Mouse (Mus musculus) forebrain, embryonic 14.5 days (tissue): ENCODE results near the gene Fanca. TPM values are rescaled to one million over a fixed set of nuclear protein-coding genes. Genes with fewer than 3 reads are reported as not detected.
"Not testable (repeated sequence)": the region's sequence is repeated elsewhere in the genome, so short reads cannot be mapped to it uniquely, and the experiment has no call there.

Experiments
- ATAC-seq: fragments of 200-750 bp; cut with Nextera tagmentation; 2 replicates; pipeline ENCODE4 v1.8.0; 2017; ENCODE audit warnings: mild to moderate bottlenecking, moderate library complexity
- DNase-seq: peaks from one replicate; pipeline ENCODE4 v3.0.0-alpha.2; 2015; ENCODE audit warnings: low spot score
- H3K27ac ChIP-seq: fragments of 300-500 bp; sonication (generic); 2 replicates; pipeline ENCODE4 v1.5.1; 2014; ENCODE audit warnings: low read depth, mild to moderate bottlenecking, control low read depth, low read length, moderate library complexity
- H3K27me3 ChIP-seq: fragments of 300-500 bp; sonication (generic); replicated peaks from 2 replicates; pipeline ENCODE4 v1.6.1; 2014; ENCODE audit warnings: low read length, control low read depth, mixed read lengths; ENCODE audit not compliant: control insufficient read depth, insufficient read depth
- H3K36me3 ChIP-seq: fragments of 300-500 bp; sonication (generic); 2 replicates; pipeline ENCODE4 v1.6.1; 2014; ENCODE audit warnings: low read length, control low read depth; ENCODE audit not compliant: control insufficient read depth, insufficient read depth
- H3K4me1 ChIP-seq: fragments of 300-500 bp; sonication (generic); 2 replicates; pipeline ENCODE4 v1.6.1; 2014; ENCODE audit warnings: antibody characterized with exemption, low read length, control low read depth; ENCODE audit not compliant: control insufficient read depth, insufficient read depth
- H3K4me2 ChIP-seq: fragments of 300-500 bp; sonication (generic); 2 replicates; pipeline ENCODE4 v1.6.1; 2014; ENCODE audit warnings: mild to moderate bottlenecking, control low read depth, low read length
- H3K4me3 ChIP-seq: fragments of 300-500 bp; sonication (generic); 2 replicates; pipeline ENCODE4 v1.5.1; 2014; ENCODE audit warnings: low read depth, low read length, control low read depth
- H3K9ac ChIP-seq: fragments of 300-500 bp; sonication (generic); 2 replicates; pipeline ENCODE4 v1.6.1; 2014; ENCODE audit warnings: mild to moderate bottlenecking, low read length, control low read depth, moderate library complexity
- H3K9me3 ChIP-seq: fragments of 300-500 bp; sonication (generic); replicated peaks from 2 replicates; pipeline ENCODE4 v1.6.1; 2016; ENCODE audit warnings: low read length, control low read depth, mixed read lengths; ENCODE audit not compliant: control insufficient read depth
- whole genome bisulfite sequencing: fragments of 180-500 bp; shearing (Covaris S2); extraction: QIAGEN DNeasy Blood & Tissue Kit; methylation state at CpG from one replicate; pipeline ENCODE4 v1.1.7; 2014; 5-methylcytosine and 5-hydroxymethylcytosine counted together
- polyA plus RNA-seq: library from polyadenylated mRNA; unstranded; fragments of >200 nt; fragmentation: Nextera tagmentation; extraction: Ambion mirVana; gene quantifications from 2 replicates; pipeline ENCODE4 v1.2.1, GENCODE M21; 2014

Gene Fanca
- polyA plus RNA-seq, 1 experiment from 2014 or later: 13.7 TPM

DNA sequence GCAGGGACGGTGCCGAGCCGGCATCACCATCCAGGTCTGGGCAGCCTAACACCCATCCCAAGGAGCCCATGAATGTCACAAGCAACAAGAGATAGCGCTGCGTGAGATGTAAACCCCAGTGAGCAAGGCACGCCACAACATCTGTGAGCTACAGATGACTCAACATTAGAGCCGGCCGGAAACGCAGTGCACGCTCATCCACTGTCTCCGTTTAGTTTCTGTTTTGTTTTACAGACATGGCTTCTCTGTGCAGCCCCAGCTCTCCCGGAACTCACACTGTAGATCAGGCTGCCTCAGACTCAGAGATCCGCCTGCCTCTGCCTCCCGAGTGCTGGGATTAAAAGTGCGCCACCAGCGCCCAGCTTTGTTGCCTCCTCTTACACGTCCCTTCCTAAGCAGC is 31.0 kb downstream of the Fanca start:
- 96% methylated on average over 17 of the region's 17 CpGs for WGBS
- no peak for DNase-seq
- no peak overlapping the region for H3K9ac ChIP-seq
- no peak for ATAC-seq
- peaks cover 13% of the 10 kb centered on the region for H3K36me3 ChIP-seq
- H3K4me1 ChIP-seq: no peaks in the 10 kb centered on the region
- no peaks in the 10 kb centered on the region for H3K9me3 ChIP-seq
- H3K4me3 ChIP-seq: no peak overlapping the region
- H3K27me3 ChIP-seq: no peaks in the 10 kb centered on the region
- no peak overlapping the region for H3K4me2 ChIP-seq
- H3K27ac ChIP-seq: no peak overlapping the region

DNA sequence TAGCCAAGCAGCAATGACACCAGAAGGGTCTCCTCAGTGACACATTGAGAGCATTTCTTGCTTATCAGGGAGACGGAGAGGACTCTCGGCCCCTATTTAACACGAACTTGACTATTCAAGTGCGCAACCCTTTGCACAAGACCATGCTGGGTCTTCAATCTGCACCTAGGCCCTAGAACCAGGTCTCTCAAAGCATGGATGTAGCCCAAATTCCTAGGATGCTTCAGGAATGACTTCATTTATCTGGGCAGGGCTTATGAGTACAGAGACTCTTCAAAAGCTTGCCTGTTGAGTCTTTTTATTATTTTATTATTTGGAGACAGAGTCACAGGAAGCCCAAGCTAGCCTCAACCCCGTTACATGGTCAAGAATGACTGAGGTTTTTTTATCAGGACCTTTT is 33.9 kb downstream of the Fanca start:
- Histone ChIP-seq H3K4me2 (no peak overlapping the region), H3K9ac (no peak overlapping the region), H3K4me3 (no peak overlapping the region), H3K27me3 (no peaks in the 10 kb centered on the region), H3K36me3 (peaks cover 17% of the 10 kb centered on the region), H3K27ac (no peak overlapping the region), H3K9me3 (no peaks in the 10 kb centered on the region), H3K4me1 (no peaks in the 10 kb centered on the region)
- DNase-seq: no peak
- 90% methylated on average over 5 of the region's 5 CpGs for WGBS
- ATAC-seq: no peak

DNA sequence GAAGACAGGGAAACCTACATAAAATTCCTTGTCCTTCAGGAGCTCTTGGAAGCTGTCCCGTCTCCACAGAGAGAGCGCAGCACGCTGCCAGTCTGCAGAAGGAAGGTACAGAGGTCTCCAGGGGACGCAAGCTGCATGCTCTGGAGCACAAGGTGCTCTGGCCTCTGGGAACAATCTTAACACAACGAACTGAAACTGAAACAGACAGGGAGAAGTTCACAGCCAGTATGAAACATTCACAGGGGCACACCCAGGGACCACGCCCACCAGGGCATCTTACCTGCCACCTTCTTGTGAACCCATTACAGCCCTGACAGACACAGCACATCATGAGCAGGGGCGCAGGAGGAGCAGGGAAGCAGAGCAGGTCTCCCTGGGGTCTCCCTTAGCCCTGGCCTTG is 34.4 kb downstream of the Fanca start:
- no peak overlapping the region for H3K4me3 ChIP-seq
- no peak overlapping the region for H3K27ac ChIP-seq
- 92% methylated on average over 7 of the region's 7 CpGs for WGBS
- DNase-seq (no peak), ATAC-seq (no peak)
- no peak overlapping the region for H3K4me2 ChIP-seq
- no peaks in the 10 kb centered on the region for H3K9me3 ChIP-seq
- H3K9ac ChIP-seq: no peak overlapping the region
- H3K4me1 ChIP-seq: no peaks in the 10 kb centered on the region
- H3K36me3 ChIP-seq: peaks cover 15% of the 10 kb centered on the region
- no peaks in the 10 kb centered on the region for H3K27me3 ChIP-seq

DNA sequence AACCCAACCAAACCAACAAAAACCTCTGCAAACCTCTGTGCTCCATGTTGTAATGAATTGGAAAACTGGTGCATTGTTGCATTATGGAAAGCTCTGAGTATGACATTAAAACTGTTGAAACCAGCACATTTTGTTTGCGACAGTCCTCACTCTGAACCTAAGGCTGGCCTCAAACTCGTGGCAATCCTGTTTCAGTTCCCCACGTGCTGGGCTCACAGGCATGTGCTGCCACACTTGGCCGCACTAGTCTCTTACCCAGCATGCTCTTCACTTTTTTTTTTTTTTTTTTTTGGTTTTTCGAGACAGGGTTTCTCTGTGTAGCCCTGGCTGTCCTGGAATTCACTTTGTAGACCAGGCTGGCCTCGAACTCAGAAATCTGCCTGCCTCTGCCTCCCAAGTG is 35.4 kb downstream of the Fanca start:
- H3K4me1 ChIP-seq, H3K9me3 ChIP-seq, H3K27me3 ChIP-seq, H3K36me3 ChIP-seq, H3K4me3 ChIP-seq, H3K9ac ChIP-seq, DNase-seq, H3K27ac ChIP-seq, H3K4me2 ChIP-seq, ATAC-seq: not testable (repeated sequence)
- 91% methylated on average over 5 of the region's 6 CpGs for WGBS

DNA sequence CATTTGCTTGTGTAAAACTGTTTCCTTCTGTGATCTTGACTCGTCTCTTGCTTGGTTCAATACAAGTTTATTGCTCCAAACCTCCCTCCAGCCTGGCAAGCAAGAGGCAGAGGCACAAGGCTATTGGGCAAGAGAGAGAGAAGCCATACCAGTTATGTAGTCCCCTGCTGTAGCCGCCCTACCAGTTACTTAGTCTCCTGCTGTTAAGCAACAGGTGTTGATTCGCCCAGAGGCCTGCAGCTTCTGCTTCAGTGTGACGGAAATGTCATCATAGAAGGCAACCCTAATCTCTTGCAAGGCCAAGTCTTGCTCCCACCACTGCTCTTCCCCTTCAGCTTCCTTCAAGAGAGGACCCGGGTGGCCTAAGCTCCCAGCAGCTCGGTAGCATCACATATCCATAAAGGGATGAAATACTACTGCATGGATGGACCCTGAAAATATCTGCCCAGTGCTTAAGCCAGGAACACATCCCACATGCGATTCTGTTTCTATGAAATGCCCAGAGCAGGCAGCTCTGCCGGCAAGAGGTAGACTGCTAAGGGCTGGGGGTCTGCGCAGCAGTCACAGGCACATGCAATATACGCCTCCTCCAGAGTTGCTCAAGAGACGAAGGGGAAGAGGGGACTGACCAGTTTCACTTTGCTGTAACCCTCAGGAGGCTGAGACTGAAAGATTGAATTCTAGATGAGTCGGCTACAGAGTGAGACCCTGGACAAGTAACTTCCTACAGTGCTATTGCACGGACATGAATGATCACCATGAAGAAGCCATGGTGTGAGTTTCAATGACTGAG is 37.9 kb downstream of the Fanca start:
- H3K4me3 ChIP-seq: no peak overlapping the region
- no peaks in the 10 kb centered on the region for H3K27me3 ChIP-seq
- WGBS: 92% methylated on average over 13 of the region's 13 CpGs
- ATAC-seq (no peak), DNase-seq (no peak)
- H3K4me2 ChIP-seq: no peak overlapping the region
- H3K9me3 ChIP-seq: no peaks in the 10 kb centered on the region
- no peak overlapping the region for H3K27ac ChIP-seq
- no peak overlapping the region for H3K9ac ChIP-seq
- no peaks in the 10 kb centered on the region for H3K4me1 ChIP-seq
- H3K36me3 ChIP-seq: peaks cover 3% of the 10 kb centered on the region; the same call in 1 of the 2 replicates

DNA sequence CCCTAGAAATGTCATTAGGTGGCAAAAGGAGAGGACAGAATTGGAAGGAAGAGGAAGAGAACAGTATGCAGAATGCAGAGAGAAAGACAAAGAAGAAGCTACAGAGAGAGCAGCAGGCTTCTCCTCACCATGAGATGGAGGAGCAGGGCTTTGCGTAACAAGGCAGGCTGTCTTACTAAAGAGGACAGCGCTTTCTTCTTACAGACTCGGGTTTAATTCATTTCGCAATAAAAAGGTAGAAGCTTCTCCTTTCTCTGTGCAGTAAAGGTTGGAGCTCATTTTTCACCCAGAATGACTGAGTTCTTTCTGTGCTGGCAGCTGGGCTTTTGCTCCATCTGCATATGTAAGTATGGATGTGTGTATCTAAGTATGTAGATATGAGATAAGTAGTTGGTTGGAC is 38.5 kb downstream of the Fanca start:
- Histone ChIP-seq H3K9ac (no peak overlapping the region), H3K4me2 (no peak overlapping the region), H3K9me3 (no peaks in the 10 kb centered on the region), H3K4me3 (no peak overlapping the region), H3K36me3 (peaks cover 3% of the 10 kb centered on the region; the same call in 1 of the 2 replicates), H3K27ac (no peak overlapping the region), H3K27me3 (no peaks in the 10 kb centered on the region), H3K4me1 (no peaks in the 10 kb centered on the region)
- DNase-seq (no peak), ATAC-seq (no peak)
- WGBS: 94% methylated on average over 4 of the region's 4 CpGs

DNA sequence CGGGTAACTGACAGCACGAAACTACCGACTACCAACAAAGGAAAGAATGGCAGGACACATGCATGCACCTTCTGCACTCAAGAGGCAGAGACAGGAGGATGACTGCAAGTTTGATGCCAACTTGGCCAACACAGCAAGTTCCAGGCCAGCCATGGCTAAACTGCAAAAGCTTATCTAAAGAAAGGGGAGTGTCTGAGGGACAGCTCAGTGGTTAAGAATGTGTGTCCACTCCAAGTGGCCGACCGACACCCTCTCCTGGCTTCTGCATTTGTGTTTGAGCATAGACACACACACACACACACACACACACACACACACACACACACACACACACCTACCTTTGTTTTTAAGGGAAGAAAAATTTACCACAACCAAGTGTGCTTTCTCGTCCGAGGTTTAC is 39.9 kb downstream of the Fanca start:
- H3K4me1 ChIP-seq: no peaks in the 10 kb centered on the region
- no peak overlapping the region for H3K4me3 ChIP-seq
- H3K27me3 ChIP-seq: no peaks in the 10 kb centered on the region
- H3K9ac ChIP-seq: no peak overlapping the region
- no peaks in the 10 kb centered on the region for H3K9me3 ChIP-seq
- H3K36me3 ChIP-seq: peaks cover 3% of the 10 kb centered on the region; the same call in 1 of the 2 replicates
- ATAC-seq: no peak
- DNase-seq: no peak
- no peak overlapping the region for H3K4me2 ChIP-seq
- H3K27ac ChIP-seq: no peak overlapping the region
- WGBS: 79% methylated on average over 7 of the region's 7 CpGs

DNA sequence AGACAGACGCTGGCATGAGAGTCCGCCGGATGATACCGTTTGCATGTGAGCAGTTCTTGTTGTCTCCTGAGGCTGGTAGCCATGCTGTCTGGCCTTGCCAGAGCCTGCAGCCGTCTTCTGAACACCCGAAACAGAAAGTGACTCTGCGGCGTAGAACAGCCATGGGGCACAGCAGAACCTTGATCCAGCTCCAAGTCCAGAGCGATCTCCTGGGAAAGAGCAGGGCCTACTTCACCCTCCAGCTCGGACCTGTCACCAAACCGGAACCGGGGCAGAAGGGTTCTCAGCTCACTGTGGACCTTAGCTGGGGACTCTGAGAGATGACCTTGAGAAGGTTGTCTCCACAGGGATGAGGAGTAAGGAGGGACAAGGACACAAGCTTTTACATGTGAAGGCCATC is 43.3 kb downstream of the Fanca start:
- Histone ChIP-seq H3K27ac (no peak overlapping the region), H3K9me3 (no peaks in the 10 kb centered on the region), H3K9ac (no peak overlapping the region), H3K4me1 (no peaks in the 10 kb centered on the region), H3K27me3 (no peaks in the 10 kb centered on the region), H3K36me3 (peaks cover 8% of the 10 kb centered on the region), H3K4me3 (no peak overlapping the region), H3K4me2 (no peak overlapping the region)
- ATAC-seq (no peak), DNase-seq (no peak)
- WGBS: 96% methylated on average over 12 of the region's 12 CpGs

DNA sequence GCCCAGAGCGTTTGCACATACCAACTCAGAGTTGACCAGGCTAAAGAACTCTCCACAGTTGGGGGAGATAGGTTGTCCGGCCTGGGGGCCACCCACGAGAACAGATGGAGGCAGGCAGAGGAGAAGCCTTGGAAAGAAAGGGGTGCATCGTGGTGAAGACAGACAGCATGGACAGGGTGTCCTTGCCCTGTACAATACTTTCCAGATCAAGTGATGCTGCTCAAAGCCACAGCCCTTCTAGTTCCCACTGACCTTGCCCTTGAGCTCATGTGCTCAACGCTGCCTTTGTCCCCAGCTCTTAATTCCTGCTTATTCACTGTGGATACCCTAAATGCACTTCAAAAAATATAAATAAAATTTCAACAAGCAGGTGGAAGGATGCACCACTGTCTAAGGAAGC is 43.9 kb downstream of the Fanca start:
- DNase-seq (no peak), ATAC-seq (no peak)
- no peaks in the 10 kb centered on the region for H3K4me1 ChIP-seq
- H3K9me3 ChIP-seq: no peaks in the 10 kb centered on the region
- no peak overlapping the region for H3K27ac ChIP-seq
- H3K9ac ChIP-seq: no peak overlapping the region
- no peak overlapping the region for H3K4me3 ChIP-seq
- 91% methylated on average over 5 of the region's 5 CpGs for WGBS
- peaks cover 14% of the 10 kb centered on the region for H3K36me3 ChIP-seq
- H3K27me3 ChIP-seq: no peaks in the 10 kb centered on the region
- H3K4me2 ChIP-seq: no peak overlapping the region
